Mouse (Mus musculus): ENCODE data around the gene Tnfsf8.

DNA sequence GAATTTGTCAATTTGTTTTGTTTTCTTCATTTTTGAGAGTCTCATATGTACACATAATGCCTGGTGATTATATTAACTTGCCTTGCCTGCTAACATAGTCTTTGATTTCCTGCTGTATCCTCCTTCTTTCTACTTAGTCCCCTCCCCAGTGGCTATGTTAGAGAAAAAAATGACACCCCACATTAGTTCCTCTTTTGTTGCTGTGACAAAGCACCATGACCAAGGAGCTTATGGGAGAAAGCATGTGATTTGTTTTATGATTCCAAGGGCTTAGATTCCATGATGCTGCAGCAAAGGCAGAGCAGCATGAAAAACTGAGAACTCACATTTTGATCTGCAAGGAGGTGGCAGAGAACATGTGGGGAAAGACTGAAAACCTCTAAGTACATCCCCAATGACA, 43.6 kb downstream of the Tnfsf8 start:
- TF ChIP-seq POLR2A (IDR thresholded peaks at IDR 0.05; ENCODE audit: borderline replicate concordance, low read depth, low read length) (no peak), CTCF (IDR thresholded peaks at IDR 0.05; ENCODE audit: low read depth, low read length) (no peak)

Measured in bone marrow macrophage, adult 2 months (primary cell).